Mouse (Mus musculus) kidney, embryonic 14.5 days (tissue): Measurements from ENCODE around the gene Prss41. TPM values are rescaled to one million over a fixed set of nuclear protein-coding genes. Genes with fewer than 3 reads are reported as not detected.

Experiments
- ATAC-seq: fragments of 200-750 bp; cut with Nextera tagmentation; 2 replicates; pipeline ENCODE4 v1.8.0; 2017; ENCODE audit warnings: moderate number of reproducible peaks, mild to moderate bottlenecking, moderate TSS enrichment, moderate library complexity; ENCODE audit not compliant: low FRiP score, low TSS enrichment
- H3K27ac ChIP-seq: fragments of 300-500 bp; sonication (generic); 2 replicates; pipeline ENCODE4 v1.5.1; 2014; ENCODE audit warnings: low read depth, mild to moderate bottlenecking, low read length, moderate library complexity, mixed read lengths
- H3K27me3 ChIP-seq: fragments of 300-500 bp; sonication (generic); 2 replicates; pipeline ENCODE4 v1.6.1; 2014; ENCODE audit warnings: mild to moderate bottlenecking, low read length; ENCODE audit not compliant: control insufficient read depth, insufficient read depth
- H3K36me3 ChIP-seq: fragments of 300-500 bp; sonication (generic); 2 replicates; pipeline ENCODE4 v1.6.1; 2014; ENCODE audit warnings: low read length, mixed read lengths; ENCODE audit not compliant: control insufficient read depth, insufficient read depth
- H3K4me1 ChIP-seq: fragments of 300-500 bp; sonication (generic); 2 replicates; pipeline ENCODE4 v1.6.1; 2014; ENCODE audit warnings: low read length, mixed read lengths; ENCODE audit not compliant: control insufficient read depth, insufficient read depth
- H3K4me2 ChIP-seq: fragments of 300-500 bp; sonication (generic); replicated peaks from 2 replicates; pipeline ENCODE4 v1.6.1; 2014; ENCODE audit warnings: low read depth, mild to moderate bottlenecking, low read length
- H3K4me3 ChIP-seq: fragments of 300-500 bp; sonication (generic); 2 replicates; pipeline ENCODE4 v1.5.1; 2014; ENCODE audit warnings: mild to moderate bottlenecking, low read length
- H3K9ac ChIP-seq: fragments of 300-500 bp; sonication (generic); 2 replicates; pipeline ENCODE4 v1.6.1; 2014; ENCODE audit warnings: low read depth, mild to moderate bottlenecking, low read length, moderate library complexity
- H3K9me3 ChIP-seq: fragments of 300-500 bp; sonication (generic); 2 replicates; pipeline ENCODE4 v1.6.1; 2016; ENCODE audit warnings: low read length; ENCODE audit not compliant: control insufficient read depth
- WGBS: fragments of 180-500 bp; shearing (Covaris S2); extraction: QIAGEN DNeasy Blood & Tissue Kit; methylation state at CpG from one replicate; pipeline ENCODE4 v1.1.7; 2014; 5-methylcytosine and 5-hydroxymethylcytosine counted together
- microRNA-seq: library from miRNA; unstranded; fragments of <30 nt; microRNA quantifications from one replicate; pipeline ENCODE4, GENCODE M21; 2016
- polyA plus RNA-seq: library from polyadenylated mRNA; unstranded; fragments of >200 nt; fragmentation: Nextera tagmentation; extraction: Ambion mirVana; gene quantifications from 2 replicates; pipeline ENCODE4 v1.2.1, GENCODE M21; 2014

The Prss41 gene
- polyA plus RNA-seq, 1 experiment from 2014 or later = 3.9 TPM

DNA sequence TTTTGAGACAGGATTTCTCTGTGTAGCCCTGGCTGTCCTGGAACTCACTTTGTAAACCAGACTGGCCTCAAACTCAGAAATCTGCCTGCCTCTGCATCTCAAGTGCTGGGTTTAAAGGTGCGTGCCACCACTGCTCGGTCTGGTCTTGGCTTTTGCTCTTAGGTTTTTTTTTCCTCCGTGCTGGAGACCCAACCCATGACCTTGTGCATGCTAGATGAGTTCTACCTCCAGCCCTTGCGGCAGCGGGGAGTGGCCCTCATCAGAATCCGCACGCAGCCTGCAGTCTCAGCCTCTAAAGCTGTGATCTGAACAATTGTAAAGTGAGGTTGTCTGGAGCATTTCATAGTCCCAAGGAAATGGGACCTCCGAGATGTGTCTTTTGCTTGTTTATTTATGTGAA, 48.6 kb downstream of the Prss41 start:
- 95% methylated on average over 8 of the region's 8 CpGs for WGBS
- no peak overlapping the region for H3K9ac ChIP-seq
- no peaks in the 10 kb centered on the region for H3K36me3 ChIP-seq
- H3K9me3 ChIP-seq = no peaks in the 10 kb centered on the region
- H3K4me3 ChIP-seq = no peak overlapping the region
- H3K27me3 ChIP-seq = no peaks in the 10 kb centered on the region
- no peak overlapping the region for H3K27ac ChIP-seq
- 0 out of 2 replicates have a peak, but pooled peaks cover 6% of the 10 kb centered on the region for H3K4me1 ChIP-seq
- H3K4me2 ChIP-seq = no peak overlapping the region
- no peak for ATAC-seq

DNA sequence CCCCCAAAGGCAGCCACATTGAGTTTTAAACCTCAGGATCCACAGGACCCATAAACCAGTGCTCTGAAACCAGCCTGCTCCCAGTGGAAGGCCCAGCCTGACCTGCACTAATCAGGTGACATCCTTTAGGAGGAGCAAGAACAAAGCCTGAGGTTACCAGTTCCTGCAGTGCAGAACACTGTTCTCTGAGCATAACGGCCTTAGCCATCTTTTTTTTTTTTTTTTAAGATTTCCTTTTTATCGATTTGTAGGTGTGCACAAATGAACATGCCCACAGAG, 53.0 kb downstream of the Prss41 start:
- H3K4me1 ChIP-seq = peaks cover 12% of the 10 kb centered on the region; the same call in 1 of the 2 replicates
- 44% methylated on average over 2 of the region's 2 CpGs for WGBS
- H3K9ac ChIP-seq = 0 out of 2 replicates have a peak overlapping the region, but pooled peaks have one; percentile 83
- peak overlapping the region; percentile 51 for H3K4me2 ChIP-seq
- no peaks in the 10 kb centered on the region for H3K36me3 ChIP-seq
- H3K4me3 ChIP-seq = peak overlapping the region; percentile 37; the same call in 1 of the 2 replicates
- H3K27me3 ChIP-seq = no peaks in the 10 kb centered on the region
- ATAC-seq = no peak
- H3K27ac ChIP-seq = peak overlapping the region; percentile 67; the same call in 1 of the 2 replicates
- H3K9me3 ChIP-seq = no peaks in the 10 kb centered on the region

DNA sequence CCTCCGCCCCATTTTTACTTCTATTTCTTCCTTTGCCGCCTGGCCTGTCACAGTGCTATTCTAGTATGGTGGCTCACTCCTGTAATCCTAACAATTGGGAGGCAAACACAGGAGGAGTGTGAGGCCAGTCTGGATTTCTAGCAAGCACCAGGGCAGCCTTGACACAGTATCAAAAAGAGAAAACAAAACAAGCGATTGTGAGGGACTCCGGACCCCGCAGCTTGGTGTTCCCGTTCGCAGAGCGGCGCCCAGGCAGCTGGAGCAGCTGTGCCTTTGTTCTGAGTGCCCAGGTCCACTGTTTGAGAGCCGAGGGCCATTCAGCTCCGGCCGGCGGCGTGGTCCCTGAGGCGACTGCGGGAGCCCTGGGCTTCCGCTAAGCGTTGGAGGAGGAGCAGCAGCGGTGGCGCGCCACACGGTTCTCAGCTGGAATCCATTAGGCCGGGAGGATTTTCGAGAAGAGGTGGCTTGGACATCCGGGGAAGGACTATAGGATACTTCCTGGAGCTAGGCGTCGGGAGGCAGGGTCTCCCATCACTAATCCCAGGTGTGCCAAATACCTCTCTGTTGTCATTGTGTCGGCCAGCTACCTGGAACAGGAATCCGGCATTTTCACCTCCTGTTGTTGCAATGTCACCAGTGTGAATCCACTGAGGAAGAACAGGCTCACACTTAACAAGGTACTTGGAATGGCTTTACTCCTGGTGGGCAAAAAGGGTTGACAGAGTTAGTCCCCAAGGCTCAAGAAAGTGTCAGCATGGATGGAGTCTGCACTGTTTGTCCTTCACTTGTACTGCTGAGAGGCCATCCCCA, 53.5 kb downstream of the Prss41 start, which contains the start of gene Srrm2:
TSS of gene Srrm2 (plus strand) at position 264 of the 810 bp plus-strand sequence.
- peak; percentile 49; the same call in 1 of the 2 replicates for ATAC-seq
- no peaks in the 10 kb centered on the region for H3K36me3 ChIP-seq
- peaks cover 12% of the 10 kb centered on the region; the same call in 1 of the 2 replicates for H3K4me1 ChIP-seq
- peak within 1 kb of the TSS; percentile 37 for H3K4me3 ChIP-seq
- H3K9ac ChIP-seq = peak within 1 kb of the TSS; percentile 83
- no peaks in the 10 kb centered on the region for H3K9me3 ChIP-seq
- 2% methylated on average over 29 of the region's 29 CpGs for WGBS
- H3K27me3 ChIP-seq = no peaks in the 10 kb centered on the region
- peak within 1 kb of the TSS; percentile 67 for H3K27ac ChIP-seq
- H3K4me2 ChIP-seq = peak within 1 kb of the TSS; percentile 51

DNA sequence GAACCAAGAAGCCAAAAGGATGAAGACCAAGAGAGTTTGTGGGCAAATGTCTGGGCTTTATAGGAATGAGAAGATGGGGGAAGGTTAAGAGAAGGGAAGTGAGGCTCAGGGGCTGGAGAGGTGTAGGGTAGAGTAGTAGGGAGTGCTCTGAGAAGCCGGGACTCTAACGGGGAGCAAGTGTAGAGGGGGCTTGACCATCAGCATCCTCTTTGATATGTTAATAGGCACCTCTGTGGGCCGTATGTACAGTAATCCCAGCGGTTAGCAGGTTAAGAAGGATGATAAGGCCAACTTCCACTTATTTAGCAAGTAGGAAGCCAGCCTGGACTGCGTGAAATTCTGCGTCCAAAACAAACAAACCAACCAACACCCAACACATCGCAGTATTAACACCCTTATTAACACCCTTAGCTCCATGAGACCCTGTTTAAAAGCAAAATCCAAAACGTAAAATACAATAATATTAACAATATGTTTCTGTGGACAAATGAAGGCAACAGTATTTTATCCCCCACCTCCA, 54.2 kb downstream of the Prss41 start:
- peak overlapping the region; percentile 37 for H3K4me3 ChIP-seq
- H3K4me1 ChIP-seq = peaks cover 12% of the 10 kb centered on the region; the same call in 1 of the 2 replicates
- H3K4me2 ChIP-seq = peak overlapping the region; percentile 51
- H3K9ac ChIP-seq = peak overlapping the region; percentile 83
- no peaks in the 10 kb centered on the region for H3K36me3 ChIP-seq
- no peaks in the 10 kb centered on the region for H3K27me3 ChIP-seq
- 16% methylated on average over 8 of the region's 8 CpGs for WGBS
- peak overlapping the region; percentile 67 for H3K27ac ChIP-seq
- ATAC-seq = no peak
- H3K9me3 ChIP-seq = no peaks in the 10 kb centered on the region

DNA sequence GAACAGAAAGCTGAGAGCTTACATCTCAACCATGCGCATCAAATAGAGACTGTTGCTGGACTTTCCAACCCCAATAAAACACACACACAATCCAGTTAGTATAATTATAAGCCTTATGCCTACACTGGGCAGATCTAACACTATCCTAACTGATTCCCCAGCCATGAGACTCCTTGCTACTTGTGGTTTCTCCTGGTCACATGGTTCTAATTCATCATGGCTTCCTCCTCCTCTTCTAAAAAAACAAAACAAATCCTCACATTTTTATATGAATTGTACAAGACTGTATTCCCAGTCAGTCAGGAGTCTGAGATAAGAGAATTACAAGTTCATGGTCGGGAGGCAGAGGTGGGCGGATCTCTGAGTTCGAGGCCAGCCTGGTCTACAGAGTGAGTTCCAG, 55.0 kb downstream of the Prss41 start:
- peaks cover 12% of the 10 kb centered on the region; the same call in 1 of the 2 replicates for H3K4me1 ChIP-seq
- no peaks in the 10 kb centered on the region for H3K9me3 ChIP-seq
- H3K27ac ChIP-seq = no peak overlapping the region
- no peaks in the 10 kb centered on the region for H3K36me3 ChIP-seq
- H3K4me2 ChIP-seq = no peak overlapping the region
- ATAC-seq = no peak
- 88% methylated on average over 4 of the region's 4 CpGs for WGBS
- H3K9ac ChIP-seq = no peak overlapping the region
- no peak overlapping the region for H3K4me3 ChIP-seq
- no peaks in the 10 kb centered on the region for H3K27me3 ChIP-seq

Small RNAs within 50 kb of the gene (microRNA-seq; reads per million reads assigned to microRNA genes)
- gene Mir5125 = 0.84 reads per million

Other genes with a start within 250 kb of the Prss41 start
- 15.3 and 19.1 TPM in 2 replicates for gene Zfp13, start 244.7 kb downstream of the Prss41 start, polyA plus RNA-seq
- 0.29 and 0.45 TPM in 2 replicates for gene Zscan10, start 243.3 kb downstream of the Prss41 start, polyA plus RNA-seq
- gene Mmp25, start 198.9 kb downstream of the Prss41 start, polyA plus RNA-seq = 0.46 and 1.3 TPM in 2 replicates
- 0.76 and 1.2 TPM in 2 replicates for gene Bicdl2, start 183.7 kb downstream of the Prss41 start, polyA plus RNA-seq
- gene Hcfc1r1, start 170.6 kb downstream of the Prss41 start, polyA plus RNA-seq = 61.9 and 83.8 TPM in 2 replicates
- gene Thoc6, start 170.3 kb downstream of the Prss41 start, polyA plus RNA-seq = 53.0 and 62.9 TPM in 2 replicates
- 14.5 and 16.4 TPM in 2 replicates for gene Tnfrsf12a, start 166.7 kb downstream of the Prss41 start, polyA plus RNA-seq
- gene Cldn6, start 164.9 kb downstream of the Prss41 start, polyA plus RNA-seq = 153 and 181 TPM in 2 replicates
- 63.7 and 65.5 TPM in 2 replicates for gene Cldn9, start 160.1 kb downstream of the Prss41 start, polyA plus RNA-seq
- 0.15 and 0.16 TPM in 2 replicates for gene 1520401A03Rik, start 121.4 kb downstream of the Prss41 start, polyA plus RNA-seq
- 41.6 and 56.4 TPM in 2 replicates for gene Pkmyt1, start 117.8 kb downstream of the Prss41 start, polyA plus RNA-seq
- gene Paqr4, start 103.3 kb downstream of the Prss41 start, polyA plus RNA-seq = 14.7 and 17.6 TPM in 2 replicates
- 2.1 and 2.9 TPM in 2 replicates for gene Kremen2, start 98.3 kb downstream of the Prss41 start, polyA plus RNA-seq
- 73.0 and 91.7 TPM in 2 replicates for gene Flywch1, start 72.6 kb downstream of the Prss41 start, polyA plus RNA-seq
- gene Flywch2, start 58.1 kb downstream of the Prss41 start, polyA plus RNA-seq = 40.7 and 43.7 TPM in 2 replicates
- gene Srrm2, start 53.6 kb downstream of the Prss41 start, polyA plus RNA-seq = 560 and 567 TPM in 2 replicates
- gene Elob, start 15.0 kb downstream of the Prss41 start, polyA plus RNA-seq = 982 and 1,429 TPM in 2 replicates
- 0.26 and 0.41 TPM in 2 replicates for gene Prss33, start 8.1 kb downstream of the Prss41 start, polyA plus RNA-seq
- gene Prss32, start 317 bp downstream of the Prss41 start, polyA plus RNA-seq = 0.14 TPM in 1 of 2 replicates, not detected in the other
- gene Prss21, start 23.9 kb upstream of the Prss41 start, polyA plus RNA-seq = not detected in 2 replicates
- not detected in 2 replicates for gene Dcpp1, start 36.7 kb upstream of the Prss41 start, polyA plus RNA-seq
- not detected in 2 replicates for gene Dcpp2, start 36.7 kb upstream of the Prss41 start, polyA plus RNA-seq
- not detected in 2 replicates for gene Dcpp3, start 73.3 kb upstream of the Prss41 start, polyA plus RNA-seq
- gene Sbp, start 97.5 kb upstream of the Prss41 start, polyA plus RNA-seq = not detected in 2 replicates
- not detected in 2 replicates for gene Sbpl, start 111.1 kb upstream of the Prss41 start, polyA plus RNA-seq
- 0.26 and 0.30 TPM in 2 replicates for gene Prss30, start 136.4 kb upstream of the Prss41 start, polyA plus RNA-seq
- 0.59 and 0.91 TPM in 2 replicates for gene Prss22, start 153.9 kb upstream of the Prss41 start, polyA plus RNA-seq
- gene Prss27, start 194.0 kb upstream of the Prss41 start, polyA plus RNA-seq = not detected in 2 replicates
- gene Kctd5, start 229.3 kb upstream of the Prss41 start, polyA plus RNA-seq = 46.2 and 65.1 TPM in 2 replicates